Mouse (Mus musculus): ENCODE measurements around the gene Gprc5a. TPM values are rescaled to one million over a fixed set of nuclear protein-coding genes. Genes with fewer than 3 reads are reported as not detected.
A peak's percentile ranks its signal among the peaks of the same experiment; 100 is the strongest.

Gene Gprc5a
- polyA plus RNA-seq (2014; fragmentation: Nextera tagmentation; extraction: Ambion mirVana): 12.5 and 15.8 TPM in 2 replicates

GRCm38 (mm10) chr6:135065236-135065957 lies at the start of gene Gprc5a:
Gene Gprc5a, plus strand, starts transcription at chr6:135065651.
- Histone ChIP-seq H3K4me1 (ENCODE audit: control insufficient read depth, insufficient read depth, low read length) (peaks cover 22% of the 10 kb centered on the region), H3K4me3 (ENCODE audit: low read length) (peak within 1 kb of the TSS; percentile 60), H3K36me3 (ENCODE audit: control insufficient read depth, insufficient read depth, low read length) (no peaks in the 10 kb centered on the region), H3K9me3 (ENCODE audit: control insufficient read depth, low read length) (no peaks in the 10 kb centered on the region), H3K27me3 (ENCODE audit: control insufficient read depth, insufficient read depth, low read length) (no peaks in the 10 kb centered on the region), H3K4me2 (replicated peaks; ENCODE audit: low read depth, low read length) (peak within 1 kb of the TSS; percentile 76), H3K9ac (ENCODE audit: low read depth, low read length) (peak within 1 kb of the TSS; percentile 60), H3K27ac (ENCODE audit: low read depth, low read length) (peak within 1 kb of the TSS; percentile 32; the same call in 1 of the 2 replicates)
- peak; percentile 77 for ATAC-seq (ENCODE audit: low FRiP score, low TSS enrichment)
- WGBS: 1% methylated on average over 44 of the region's 44 CpGs

GRCm38 (mm10) chr6:135017211-135017610 lies 48.2 kb upstream of the Gprc5a start:
- ATAC-seq (ENCODE audit: low FRiP score, low TSS enrichment): no peak
- Histone ChIP-seq H3K4me3 (ENCODE audit: low read length) (no peak overlapping the region), H3K27me3 (ENCODE audit: control insufficient read depth, insufficient read depth, low read length) (no peaks in the 10 kb centered on the region), H3K4me2 (replicated peaks; ENCODE audit: low read depth, low read length) (no peak overlapping the region), H3K27ac (ENCODE audit: low read depth, low read length) (no peak overlapping the region), H3K36me3 (ENCODE audit: control insufficient read depth, insufficient read depth, low read length) (peaks cover 87% of the 10 kb centered on the region), H3K4me1 (ENCODE audit: control insufficient read depth, insufficient read depth, low read length) (peaks cover 4% of the 10 kb centered on the region; the same call in 1 of the 2 replicates), H3K9ac (ENCODE audit: low read depth, low read length) (no peak overlapping the region), H3K9me3 (ENCODE audit: control insufficient read depth, low read length) (no peaks in the 10 kb centered on the region)
- 91% methylated on average over 11 of the region's 11 CpGs for WGBS

- Histone ChIP-seq H3K9ac (ENCODE audit: low read depth, low read length) (no peak overlapping the region), H3K36me3 (ENCODE audit: control insufficient read depth, insufficient read depth, low read length) (peaks cover 98% of the 10 kb centered on the region), H3K9me3 (ENCODE audit: control insufficient read depth, low read length) (no peaks in the 10 kb centered on the region), H3K4me3 (ENCODE audit: low read length) (no peak overlapping the region), H3K4me1 (ENCODE audit: control insufficient read depth, insufficient read depth, low read length) (no peaks in the 10 kb centered on the region), H3K4me2 (replicated peaks; ENCODE audit: low read depth, low read length) (no peak overlapping the region), H3K27me3 (ENCODE audit: control insufficient read depth, insufficient read depth, low read length) (no peaks in the 10 kb centered on the region), H3K27ac (ENCODE audit: low read depth, low read length) (no peak overlapping the region)
- 95% methylated on average over 10 of the region's 10 CpGs for WGBS
- no peak for ATAC-seq (ENCODE audit: low FRiP score, low TSS enrichment)
Measured at GRCm38 (mm10) chr6:135019564-135019963, 45.9 kb upstream of the Gprc5a start.

GRCm38 (mm10) chr6:135021633-135022032 lies 43.8 kb upstream of the Gprc5a start:
- Histone ChIP-seq H3K36me3 (ENCODE audit: control insufficient read depth, insufficient read depth, low read length) (peaks cover 80% of the 10 kb centered on the region), H3K27me3 (ENCODE audit: control insufficient read depth, insufficient read depth, low read length) (no peaks in the 10 kb centered on the region), H3K9me3 (ENCODE audit: control insufficient read depth, low read length) (no peaks in the 10 kb centered on the region), H3K9ac (ENCODE audit: low read depth, low read length) (no peak overlapping the region), H3K27ac (ENCODE audit: low read depth, low read length) (no peak overlapping the region), H3K4me1 (ENCODE audit: control insufficient read depth, insufficient read depth, low read length) (no peaks in the 10 kb centered on the region), H3K4me2 (replicated peaks; ENCODE audit: low read depth, low read length) (no peak overlapping the region), H3K4me3 (ENCODE audit: low read length) (no peak overlapping the region)
- ATAC-seq (ENCODE audit: low FRiP score, low TSS enrichment): no peak
- whole genome bisulfite sequencing: 84% methylated on average over 3 of the region's 3 CpGs

- Histone ChIP-seq H3K36me3 (ENCODE audit: control insufficient read depth, insufficient read depth, low read length) (peaks cover 63% of the 10 kb centered on the region), H3K9ac (ENCODE audit: low read depth, low read length) (no peak overlapping the region), H3K4me3 (ENCODE audit: low read length) (no peak overlapping the region), H3K27me3 (ENCODE audit: control insufficient read depth, insufficient read depth, low read length) (no peaks in the 10 kb centered on the region), H3K4me2 (replicated peaks; ENCODE audit: low read depth, low read length) (no peak overlapping the region), H3K4me1 (ENCODE audit: control insufficient read depth, insufficient read depth, low read length) (no peaks in the 10 kb centered on the region), H3K9me3 (ENCODE audit: control insufficient read depth, low read length) (no peaks in the 10 kb centered on the region), H3K27ac (ENCODE audit: low read depth, low read length) (no peak overlapping the region)
- 92% methylated on average over 14 of the region's 14 CpGs for WGBS
- no peak for ATAC-seq (ENCODE audit: low FRiP score, low TSS enrichment)
Measured at GRCm38 (mm10) chr6:135023379-135023778, 42.1 kb upstream of the Gprc5a start.

- Histone ChIP-seq H3K4me1 (ENCODE audit: control insufficient read depth, insufficient read depth, low read length) (peaks cover 4% of the 10 kb centered on the region; the same call in 1 of the 2 replicates), H3K9ac (ENCODE audit: low read depth, low read length) (no peak overlapping the region), H3K4me3 (ENCODE audit: low read length) (no peak overlapping the region), H3K27ac (ENCODE audit: low read depth, low read length) (peak overlapping the region; percentile 13; the same call in 1 of the 2 replicates), H3K9me3 (ENCODE audit: control insufficient read depth, low read length) (no peaks in the 10 kb centered on the region), H3K36me3 (ENCODE audit: control insufficient read depth, insufficient read depth, low read length) (peaks cover 48% of the 10 kb centered on the region), H3K27me3 (ENCODE audit: control insufficient read depth, insufficient read depth, low read length) (no peaks in the 10 kb centered on the region), H3K4me2 (replicated peaks; ENCODE audit: low read depth, low read length) (no peak overlapping the region)
- no peak for ATAC-seq (ENCODE audit: low FRiP score, low TSS enrichment)
- WGBS: 72% methylated on average over 1 of the region's 1 CpGs
Measured at GRCm38 (mm10) chr6:135024781-135025420, 40.5 kb upstream of the Gprc5a start.

GRCm38 (mm10) chr6:135026232-135026631 lies 39.2 kb upstream of the Gprc5a start:
- no peak overlapping the region for H3K4me3 ChIP-seq (ENCODE audit: low read length)
- no peaks in the 10 kb centered on the region for H3K27me3 ChIP-seq (ENCODE audit: control insufficient read depth, insufficient read depth, low read length)
- no peak for ATAC-seq (ENCODE audit: low FRiP score, low TSS enrichment)
- 9% methylated on average over 3 of the region's 3 CpGs for WGBS
- H3K9ac ChIP-seq (ENCODE audit: low read depth, low read length): no peak overlapping the region
- no peak overlapping the region for H3K27ac ChIP-seq (ENCODE audit: low read depth, low read length)
- peaks cover 35% of the 10 kb centered on the region for H3K36me3 ChIP-seq (ENCODE audit: control insufficient read depth, insufficient read depth, low read length)
- no peak overlapping the region for H3K4me2 ChIP-seq (replicated peaks; ENCODE audit: low read depth, low read length)
- peaks cover 4% of the 10 kb centered on the region; the same call in 1 of the 2 replicates for H3K4me1 ChIP-seq (ENCODE audit: control insufficient read depth, insufficient read depth, low read length)
- no peaks in the 10 kb centered on the region for H3K9me3 ChIP-seq (ENCODE audit: control insufficient read depth, low read length)

- Histone ChIP-seq H3K9ac (ENCODE audit: low read depth, low read length) (no peak overlapping the region), H3K27me3 (ENCODE audit: control insufficient read depth, insufficient read depth, low read length) (no peaks in the 10 kb centered on the region), H3K4me1 (ENCODE audit: control insufficient read depth, insufficient read depth, low read length) (peaks cover 4% of the 10 kb centered on the region; the same call in 1 of the 2 replicates), H3K4me3 (ENCODE audit: low read length) (no peak overlapping the region), H3K36me3 (ENCODE audit: control insufficient read depth, insufficient read depth, low read length) (peaks cover 30% of the 10 kb centered on the region), H3K27ac (ENCODE audit: low read depth, low read length) (no peak overlapping the region), H3K4me2 (replicated peaks; ENCODE audit: low read depth, low read length) (no peak overlapping the region), H3K9me3 (ENCODE audit: control insufficient read depth, low read length) (no peaks in the 10 kb centered on the region)
- 84% methylated on average over 2 of the region's 2 CpGs for WGBS
- ATAC-seq (ENCODE audit: low FRiP score, low TSS enrichment): no peak
Measured at GRCm38 (mm10) chr6:135026755-135027154, 38.7 kb upstream of the Gprc5a start.

- WGBS: 26% methylated on average over 4 of the region's 4 CpGs
- no peak overlapping the region for H3K4me3 ChIP-seq (ENCODE audit: low read length)
- H3K9ac ChIP-seq (ENCODE audit: low read depth, low read length): no peak overlapping the region
- H3K4me2 ChIP-seq (replicated peaks; ENCODE audit: low read depth, low read length): no peak overlapping the region
- H3K27me3 ChIP-seq (ENCODE audit: control insufficient read depth, insufficient read depth, low read length): no peaks in the 10 kb centered on the region
- peak overlapping the region; percentile 30; the same call in 1 of the 2 replicates for H3K27ac ChIP-seq (ENCODE audit: low read depth, low read length)
- H3K9me3 ChIP-seq (ENCODE audit: control insufficient read depth, low read length): no peaks in the 10 kb centered on the region
- H3K36me3 ChIP-seq (ENCODE audit: control insufficient read depth, insufficient read depth, low read length): peaks cover 6% of the 10 kb centered on the region; the same call in 1 of the 2 replicates
- H3K4me1 ChIP-seq (ENCODE audit: control insufficient read depth, insufficient read depth, low read length): peaks cover 4% of the 10 kb centered on the region; the same call in 1 of the 2 replicates
- peak; percentile 90 for ATAC-seq (ENCODE audit: low FRiP score, low TSS enrichment)
Measured at GRCm38 (mm10) chr6:135029246-135029645, 36.2 kb upstream of the Gprc5a start.
